ENCODE assay signal across 8 mouse cellular contexts in genomic region chr5:113735345-113736112, GRCm38 (mm10). TPM values are rescaled to one million over a fixed set of nuclear protein-coding genes. Genes with fewer than 3 reads are reported as not detected.
DNase-seq lines count a peak whose midpoint lies in the region; ATAC-seq and TF ChIP-seq lines count a peak whose summit lies in the region.

Gene Ficd (plus strand): TSS chr5:113735803.

- peaks cover 30% of the 10 kb centered on the region for H3K4me1 ChIP-seq in erythroblast, embryonic 14.5 days (ENCODE audit: control insufficient read depth)
- peaks cover 14% of the 10 kb centered on the region for H3K4me1 ChIP-seq in heart, embryonic 11.5 days (ENCODE audit: control insufficient read depth, insufficient read depth, low read length)
- peaks cover 22% of the 10 kb centered on the region for H3K4me1 ChIP-seq in kidney, embryonic 16.5 days (ENCODE audit: insufficient read depth, low read length)
- peaks cover 8% of the 10 kb centered on the region for H3K4me1 ChIP-seq in liver, adult 2 months (ENCODE audit: control insufficient read depth, insufficient read depth, low read length)

- no peak for TF ChIP-seq POLR2A in brain, embryonic 14.5 days (IDR thresholded peaks at IDR 0.05; ENCODE audit: borderline replicate concordance, extremely low read depth, insufficient read depth, insufficient read length, poor library complexity, severe bottlenecking)
- 0 out of 2 replicates have a peak, but pooled peaks have one; percentile 57 for TF ChIP-seq POLR2A in liver, adult 2 months (IDR thresholded peaks at IDR 0.05; ENCODE audit: extremely low read depth, insufficient read depth, low read length)
- TF ChIP-seq POLR2A in myocyte (IDR thresholded peaks at IDR 0.05; ENCODE audit: insufficient read length, low read depth): peak; percentile 71

- peak within 1 kb of the TSS; percentile 78 for H3K9ac ChIP-seq in heart, embryonic 11.5 days (ENCODE audit: low read depth, low read length)
- H3K9ac ChIP-seq in kidney, embryonic 16.5 days (replicated peaks; ENCODE audit: low read length): peak within 1 kb of the TSS; percentile 83
- H3K9ac ChIP-seq in liver, adult 2 months (ENCODE audit: low read depth, low read length): peak within 1 kb of the TSS; percentile 67

- H3K4me2 ChIP-seq in heart, embryonic 11.5 days: peak within 1 kb of the TSS; percentile 90
- peak within 1 kb of the TSS; percentile 95 for H3K4me2 ChIP-seq in kidney, embryonic 16.5 days (replicated peaks; ENCODE audit: low read depth, low read length)
- peak within 1 kb of the TSS; percentile 98 for H3K4me2 ChIP-seq in myocyte (ENCODE audit: low read depth)

- DNase-seq in brain, embryonic 14.5 days (ENCODE audit: low read depth): peak; percentile 99
- DNase-seq in liver, adult 2 months (ENCODE audit: extremely low read depth, low read depth, low spot score): peak; percentile 85
- peak; percentile 96 for DNase-seq in splenic B cell, adult 2 months (ENCODE audit: low read depth, low spot score)

- H3ac ChIP-seq in C2C12 (ENCODE audit: control insufficient read depth, insufficient read length, low read depth) (peak within 1 kb of the TSS; percentile 62), myocyte (ENCODE audit: control insufficient read depth, insufficient read length) (peak within 1 kb of the TSS; percentile 65)

- ATAC-seq in heart, embryonic 11.5 days (replicated peaks; ENCODE audit: insufficient number of reproducible peaks, low FRiP score, low TSS enrichment): peak; percentile 95
- peak; percentile 97 for ATAC-seq in kidney, embryonic 16.5 days (ENCODE audit: low FRiP score, low TSS enrichment)

- H3K36me3 ChIP-seq in C2C12 (ENCODE audit: control insufficient read depth, insufficient read depth): peaks cover 11% of the 10 kb centered on the region
- peaks cover 37% of the 10 kb centered on the region for H3K36me3 ChIP-seq in erythroblast, embryonic 14.5 days (ENCODE audit: control insufficient read depth)
- peaks cover 6% of the 10 kb centered on the region; the same call in 1 of the 2 replicates for H3K36me3 ChIP-seq in heart, embryonic 11.5 days (ENCODE audit: control insufficient read depth, insufficient read depth, low read length)
- H3K36me3 ChIP-seq in kidney, embryonic 16.5 days (ENCODE audit: insufficient read depth, low read length): peaks cover 30% of the 10 kb centered on the region
- peaks cover 4% of the 10 kb centered on the region; the same call in 1 of the 2 replicates for H3K36me3 ChIP-seq in liver, adult 2 months (ENCODE audit: control insufficient read depth, insufficient read depth, low read length)
- no peaks in the 10 kb centered on the region for H3K36me3 ChIP-seq in myocyte (ENCODE audit: control insufficient read depth, insufficient read depth)
- peaks cover 2% of the 10 kb centered on the region for H3K36me3 ChIP-seq in splenic B cell, adult 2 months (ENCODE audit: control insufficient read depth, insufficient read depth, low read length, poor library complexity, severe bottlenecking)

- peak within 1 kb of the TSS; percentile 95 for H3K27ac ChIP-seq in heart, embryonic 11.5 days (ENCODE audit: low read depth, low read length)
- peak within 1 kb of the TSS; percentile 93 for H3K27ac ChIP-seq in kidney, embryonic 16.5 days (ENCODE audit: low read length)
- H3K27ac ChIP-seq in liver, adult 2 months (replicated peaks; ENCODE audit: insufficient read depth, low read depth, low read length): peak within 1 kb of the TSS; percentile 91

- H3K79me3 ChIP-seq in C2C12 (ENCODE audit: low read depth): no peaks in the 10 kb centered on the region

- peak within 1 kb of the TSS; percentile 49 for H3K4me3 ChIP-seq in C2C12 (ENCODE audit: insufficient read depth, poor library complexity, severe bottlenecking)
- peak within 1 kb of the TSS; percentile 91 for H3K4me3 ChIP-seq in erythroblast, embryonic 14.5 days (replicated peaks)
- H3K4me3 ChIP-seq in heart, embryonic 11.5 days (ENCODE audit: low read depth, low read length): peak within 1 kb of the TSS; percentile 65
- H3K4me3 ChIP-seq in kidney, embryonic 16.5 days (ENCODE audit: low read length): peak within 1 kb of the TSS; percentile 75
- peak within 1 kb of the TSS; percentile 86 for H3K4me3 ChIP-seq in liver, adult 2 months (ENCODE audit: insufficient read depth, low read depth, low read length)
- peak within 1 kb of the TSS; percentile 53 for H3K4me3 ChIP-seq in myocyte

- no peak for TF ChIP-seq CTCF in C2C12 (IDR thresholded peaks at IDR 0.05; ENCODE audit: control insufficient read depth, insufficient read depth, insufficient read length)
- no peak for TF ChIP-seq CTCF in brain, embryonic 14.5 days (IDR thresholded peaks at IDR 0.05; ENCODE audit: borderline replicate concordance, extremely low read depth, insufficient read depth, insufficient read length)
- no peak for TF ChIP-seq CTCF in liver, adult 2 months (IDR thresholded peaks at IDR 0.05; ENCODE audit: low read depth, low read length)

- H3K79me2 ChIP-seq in C2C12 (ENCODE audit: control insufficient read depth, insufficient read depth) (no peaks in the 10 kb centered on the region), myocyte (ENCODE audit: control insufficient read depth, insufficient read depth) (no peaks in the 10 kb centered on the region)
- 0 out of 2 replicates have a peak, but pooled peaks cover 5% of the 10 kb centered on the region for H3K79me2 ChIP-seq in liver, adult 2 months (ENCODE audit: control insufficient read depth, insufficient read depth, low read length)

- H3K27me3 ChIP-seq in C2C12 (ENCODE audit: control insufficient read depth, insufficient read depth, insufficient read length) (no peaks in the 10 kb centered on the region), myocyte (ENCODE audit: control insufficient read depth, insufficient read depth, insufficient read length) (peaks cover 6% of the 10 kb centered on the region)
- H3K27me3 ChIP-seq in erythroblast, embryonic 14.5 days (ENCODE audit: control insufficient read depth): no peaks in the 10 kb centered on the region
- no peaks in the 10 kb centered on the region for H3K27me3 ChIP-seq in heart, embryonic 11.5 days (ENCODE audit: control insufficient read depth, insufficient read depth, low read length)
- H3K27me3 ChIP-seq in kidney, embryonic 16.5 days (ENCODE audit: insufficient read depth, low read length): no peaks in the 10 kb centered on the region
- H3K27me3 ChIP-seq in liver, adult 2 months (ENCODE audit: control insufficient read depth, insufficient read depth, low read length): no peaks in the 10 kb centered on the region
- H3K27me3 ChIP-seq in splenic B cell, adult 2 months (ENCODE audit: control insufficient read depth, insufficient read depth, low read length, poor library complexity, severe bottlenecking): no peaks in the 10 kb centered on the region

- 1% methylated on average over 61 of the region's 71 CpGs for WGBS in heart, embryonic 11.5 days (ENCODE audit: insufficient replicate concordance)
- under 1% methylated on average over 71 of the region's 71 CpGs for WGBS in kidney, embryonic 16.5 days
- under 1% methylated on average over 71 of the region's 71 CpGs for WGBS in liver, adult 2 months

- peaks cover 5% of the 10 kb centered on the region for H3K9me3 ChIP-seq in erythroblast, embryonic 14.5 days (ENCODE audit: control insufficient read depth, low read length)
- no peaks in the 10 kb centered on the region for H3K9me3 ChIP-seq in heart, embryonic 11.5 days (replicated peaks; ENCODE audit: control insufficient read depth, low read length)
- no peaks in the 10 kb centered on the region for H3K9me3 ChIP-seq in kidney, embryonic 16.5 days (ENCODE audit: low read length)

TF ChIP-seq in C2C12, 6 proteins besides CTCF, POLR2A, EP300 and RAD21:
- peak; percentile 14 for TF ChIP-seq MAX (IDR thresholded peaks at IDR 0.05)
- TF ChIP-seq CEBPB (IDR thresholded peaks at IDR 0.05; ENCODE audit: low read depth): no peak
TF ChIP-seq in C2C12: peak in this region for 1.

TF ChIP-seq in myocyte, 11 proteins besides CTCF, POLR2A, EP300 and RAD21:
- TF ChIP-seq MYOG (IDR thresholded peaks at IDR 0.05; ENCODE audit: control insufficient read depth in 1 of 3, insufficient read depth in 1 of 3, insufficient read length in 2 of 3, low read depth in 2 of 3): peak in 1 of 3 experiments; percentile 1
- TF ChIP-seq POLR2AphosphoS2 (IDR thresholded peaks at IDR 0.05; ENCODE audit: insufficient read length, low read depth): peak; percentile 71
- no peak for TF ChIP-seq SRF (IDR thresholded peaks at IDR 0.05; ENCODE audit: control insufficient read depth, insufficient read length, low read depth)

RNA-seq across cellular contexts. Expression of gene Ficd, which starts in this region (rescaled TPM):
- polyA plus RNA-seq in C2C12 (2012; fragmentation: generic; extraction: Trizol) (2.6 TPM), myocyte (2012; fragmentation: generic; extraction: Trizol) (5.0 TPM)
- 4.6 and 6.4 TPM in 2 replicates for polyA plus RNA-seq in brain, embryonic 14.5 days (2012; rRNA removed)
- 0.13 and 0.17 TPM in 2 replicates for polyA plus RNA-seq in erythroblast, embryonic 14.5 days (2012)
- 2.8 and 4.1 TPM in 2 replicates for polyA plus RNA-seq in heart, embryonic 11.5 days (2014; fragmentation: Nextera tagmentation; extraction: Ambion mirVana)
- polyA plus RNA-seq in kidney, embryonic 16.5 days (2015; fragmentation: Nextera tagmentation; extraction: Ambion mirVana): 6.1 and 7.0 TPM in 2 replicates
- total RNA-seq in liver, adult 2 months (2014; rRNA removed): 2.5 and 2.6 TPM in 2 replicates
- 6.6 and 7.2 TPM in 2 replicates for polyA plus RNA-seq in liver, adult 2 months (2012; rRNA removed)

Comparison
In these comparisons a context has a peak if more than half of its experiments do, and no peak if none do; other contexts are left out.
1. Peak in every context shown above with its lines: DNase-seq, ATAC-seq, H3K4me3 ChIP-seq and H3K27ac ChIP-seq.